Mouse (Mus musculus): ENCODE results near the gene Dnaic1. TPM values are rescaled to one million over a fixed set of nuclear protein-coding genes. Genes with fewer than 3 reads are reported as not detected.
"Not testable (repeated sequence)": the region's sequence is repeated elsewhere in the genome, so short reads cannot be mapped to it uniquely, and the experiment has no call there.

Gene Dnaic1
- polyA plus RNA-seq, 1 experiment = 2.3 TPM

- no peak for DNase-seq (ENCODE audit: low read depth, low spot score)
- WGBS = 29% methylated on average over 6 of the region's 6 CpGs
Measured at GRCm38 (mm10) chr4:41682789-41683188, 113.2 kb downstream of the Dnaic1 start.

GRCm38 (mm10) chr4:41683303-41683702, 113.7 kb downstream of the Dnaic1 start:
- DNase-seq (ENCODE audit: low read depth, low spot score) = not testable (repeated sequence)

GRCm38 (mm10) chr4:41684131-41684930, 114.8 kb downstream of the Dnaic1 start:
- not testable (repeated sequence) for DNase-seq (ENCODE audit: low read depth, low spot score)
- 10% methylated on average over 27 of the region's 27 CpGs for WGBS

More at GRCm38 (mm10) chr4:41683303-41683702, 113.7 kb downstream of the Dnaic1 start:
- 0% methylated on average over 7 of the region's 27 CpGs for WGBS

- 4% methylated on average over 14 of the region's 14 CpGs for WGBS
- DNase-seq (ENCODE audit: low read depth, low spot score) = not testable (repeated sequence)
Measured at GRCm38 (mm10) chr4:41684931-41685453, 115.4 kb downstream of the Dnaic1 start.

GRCm38 (mm10) chr4:41685882-41686492, 116.4 kb downstream of the Dnaic1 start:
- 49% methylated on average over 10 of the region's 10 CpGs for WGBS
- DNase-seq (ENCODE audit: low read depth, low spot score) = not testable (repeated sequence)

Other genes starting within 250 kb of the Dnaic1 start
- 28.7 and 35.9 TPM in 2 replicates for gene Ubap1, start 220.8 kb upstream of the Dnaic1 start, polyA plus RNA-seq (2012; rRNA removed)
- gene Kif24, start 104.9 kb upstream of the Dnaic1 start, polyA plus RNA-seq (2012; rRNA removed) = 2.1 and 3.0 TPM in 2 replicates
- 27.4 and 27.7 TPM in 2 replicates for gene Nudt2, start 104.6 kb upstream of the Dnaic1 start, polyA plus RNA-seq (2012; rRNA removed)
- gene AI464131, start 66.7 kb upstream of the Dnaic1 start, polyA plus RNA-seq (2012; rRNA removed) = 7.1 and 13.3 TPM in 2 replicates
- gene 1110017D15Rik, start 52.4 kb upstream of the Dnaic1 start, polyA plus RNA-seq (2012; rRNA removed) = 0.12 and 0.34 TPM in 2 replicates
- gene Fam219a, start 237 bp upstream of the Dnaic1 start, polyA plus RNA-seq (2012; rRNA removed) = 6.9 and 8.6 TPM in 2 replicates
- gene Enho, start 70.5 kb downstream of the Dnaic1 start, polyA plus RNA-seq (2012; rRNA removed) = 4.0 and 5.4 TPM in 2 replicates
- 1.4 TPM in 2 replicates for gene Cntfr, start 127.3 kb downstream of the Dnaic1 start, polyA plus RNA-seq (2012; rRNA removed)
- 27.6 and 27.9 TPM in 2 replicates for gene Il11ra1, start 130.2 kb downstream of the Dnaic1 start, polyA plus RNA-seq (2012; rRNA removed)
- 37.7 and 41.3 TPM in 2 replicates for gene Rpp25l, start 143.8 kb downstream of the Dnaic1 start, polyA plus RNA-seq (2012; rRNA removed)
- 59.3 and 65.9 TPM in 2 replicates for gene Dctn3, start 153.4 kb downstream of the Dnaic1 start, polyA plus RNA-seq (2012; rRNA removed)
- gene Arid3c, start 161.4 kb downstream of the Dnaic1 start, polyA plus RNA-seq (2012; rRNA removed) = 0.04 TPM in 1 of 2 replicates, not detected in the other
- gene Galt, start 185.5 kb downstream of the Dnaic1 start, polyA plus RNA-seq (2012; rRNA removed) = 71.2 and 87.4 TPM in 2 replicates
- gene Sigmar1, start 186.4 kb downstream of the Dnaic1 start, polyA plus RNA-seq (2012; rRNA removed) = 76.2 and 80.9 TPM in 2 replicates
- gene Ccl27a, start 204.5 kb downstream of the Dnaic1 start, polyA plus RNA-seq (2012; rRNA removed) = 13.1 and 13.6 TPM in 2 replicates

Measured in large intestine, adult 2 months (tissue).